Mouse (Mus musculus): Measurements from ENCODE around the gene Setd4.

- TF ChIP-seq MYOG (IDR thresholded peaks at IDR 0.05; ENCODE audit: control insufficient read depth, extremely low read depth, insufficient read length): no peak
- TF ChIP-seq CTCF (IDR thresholded peaks at IDR 0.05; ENCODE audit: control insufficient read depth, insufficient read depth, insufficient read length): no peak
Measured at GRCm38 (mm10) chr16:93603439-93604212, at the start of gene Setd4.

Measured in C2C12 (cell line).